ENCODE assay signal across 9 mouse cellular contexts in genomic region chr12:17253069-17253468, GRCm38 (mm10). TPM values are rescaled to one million over a fixed set of nuclear protein-coding genes. Genes with fewer than 3 reads are reported as not detected.
DNase-seq lines count a peak whose midpoint lies in the region; ATAC-seq and TF ChIP-seq lines count a peak whose summit lies in the region.
"Had no signal": no experiment of that assay in that cellular context is flagged by ENCODE, and none has a peak within 500 bp of the region (broad histone marks: within the 10 kb centered on the region; RNA-seq: fewer than 3 reads in every experiment).

No protein-coding gene starts in this region.

- TF ChIP-seq CTCF in lung, embryonic 14.5 days (IDR thresholded peaks at IDR 0.05; ENCODE audit: low read depth) = peak; percentile 83

- H3K9me3 ChIP-seq in forebrain, embryonic 11.5 days (ENCODE audit: control insufficient read depth, low read length) = no peaks in the 10 kb centered on the region
- H3K9me3 ChIP-seq in lung, embryonic 14.5 days (ENCODE audit: low read depth, low read length) = no peaks in the 10 kb centered on the region
- H3K9me3 ChIP-seq: lung, embryonic 15.5 days had no signal

- no peak overlapping the region for H3K4me3 ChIP-seq in forebrain, embryonic 11.5 days (ENCODE audit: low read depth, low read length)
- H3K4me3 ChIP-seq in lung, embryonic 14.5 days (ENCODE audit: low read depth, low read length) = no peak overlapping the region
- H3K4me3 ChIP-seq: lung, embryonic 15.5 days had no signal

- H3K9ac ChIP-seq in forebrain, embryonic 11.5 days (ENCODE audit: low read length) = no peak overlapping the region
- no peak overlapping the region for H3K9ac ChIP-seq in lung, embryonic 14.5 days
- H3K9ac ChIP-seq: lung, embryonic 15.5 days had no signal

- no peaks in the 10 kb centered on the region for H3K36me3 ChIP-seq in forebrain, embryonic 11.5 days (ENCODE audit: control insufficient read depth, insufficient read depth, low read length)
- H3K36me3 ChIP-seq in lung, embryonic 14.5 days (ENCODE audit: insufficient read depth) = no peaks in the 10 kb centered on the region
- H3K36me3 ChIP-seq: lung, embryonic 15.5 days had no signal

- no peak overlapping the region for H3K4me2 ChIP-seq in forebrain, embryonic 11.5 days (ENCODE audit: low read depth, low read length, severe bottlenecking)
- no peak overlapping the region for H3K4me2 ChIP-seq in lung, embryonic 14.5 days
- H3K4me2 ChIP-seq: lung, embryonic 15.5 days had no signal

- ATAC-seq in forebrain, embryonic 11.5 days (replicated peaks; ENCODE audit: low FRiP score) = peak; percentile 52
- peak; percentile 24; the same call in 1 of the 2 replicates for ATAC-seq in lung, embryonic 14.5 days (ENCODE audit: insufficient read depth)

- peak; percentile 40 for DNase-seq in MEL-GATA-1-ER (ENCODE audit: extremely low read depth, low read depth)
- peak; percentile 50 for DNase-seq in c-Kit-positive CD71-positive TER-119-negative erythroid progenitor cells, embryonic 14.5 days (ENCODE audit: low read depth)
- DNase-seq in forebrain, embryonic 11.5 days (ENCODE audit: low spot score) = peak; percentile 79
- DNase-seq in heart, postnatal 10 days = peak; percentile 60 to 80
- DNase-seq in kidney, postnatal 36 days = peak; percentile 56 to 78
- peak; percentile 85 for DNase-seq in lung, embryonic 14.5 days
- peak; percentile 59 for DNase-seq in ovary, postnatal 14 days (ENCODE audit: low spot score)
- peak; percentile 36 to 56 for DNase-seq in thymus, postnatal 36 days

- H3K4me1 ChIP-seq in forebrain, embryonic 11.5 days (replicated peaks; ENCODE audit: control insufficient read depth, insufficient read depth, low read length) = 0 out of 2 replicates have a peak, but pooled peaks cover 2% of the 10 kb centered on the region
- no peaks in the 10 kb centered on the region for H3K4me1 ChIP-seq in lung, embryonic 14.5 days (ENCODE audit: insufficient read depth)
- H3K4me1 ChIP-seq: lung, embryonic 15.5 days had no signal

- intact Hi-C loops in heart, postnatal 10 days (cut with DNase I) = loop anchor here (2.0 kb wide), 1 partner anchor 18 kb away; no protein-coding TSS in a partner anchor

- WGBS in forebrain, embryonic 11.5 days = 11% methylated on average over 9 of the region's 9 CpGs
- 10% methylated on average over 9 of the region's 9 CpGs for WGBS in lung, embryonic 14.5 days

- H3K27ac ChIP-seq in forebrain, embryonic 11.5 days (ENCODE audit: low read depth, low read length) = no peak overlapping the region
- no peak overlapping the region for H3K27ac ChIP-seq in lung, embryonic 14.5 days (ENCODE audit: low read depth)
- H3K27ac ChIP-seq: lung, embryonic 15.5 days had no signal

- no peaks in the 10 kb centered on the region; the same call in 1 of the 2 replicates for H3K27me3 ChIP-seq in forebrain, embryonic 11.5 days (ENCODE audit: control insufficient read depth, insufficient read depth, low read length)
- H3K27me3 ChIP-seq in lung, embryonic 14.5 days (ENCODE audit: insufficient read depth, low read length) = no peaks in the 10 kb centered on the region

RNA-seq across cellular contexts. Expression of gene Pdia6, which starts 13.3 kb away (rescaled TPM):
- polyA plus RNA-seq in forebrain, embryonic 11.5 days (2014; fragmentation: Nextera tagmentation; extraction: Ambion mirVana) = 511 and 517 TPM in 2 replicates
- 100 to 1,000 TPM in 1 of 2 experiments, 10 to 100 TPM in 1; 99.0 to 122 TPM for total RNA-seq in heart, postnatal 10 days (2021)
- polyA plus RNA-seq in lung, embryonic 14.5 days (2014; fragmentation: Nextera tagmentation; extraction: Ambion mirVana) = 676 and 706 TPM in 2 replicates
